Mouse (Mus musculus) E14TG2a.4 (cell line): ENCODE data around the gene Vkorc1l1.

Experiments used
- CTCF ChIP-seq: conservative IDR thresholded peaks from 2 replicates; pipeline ENCODE4 v1.5.1; 2014; ENCODE audit warnings: low read length
- POU5F1 ChIP-seq: IDR thresholded peaks from 2 replicates; pipeline ENCODE4 v1.6.1; 2014; ENCODE audit warnings: low read length, borderline replicate concordance

- TF ChIP-seq CTCF (no peak), POU5F1 (no peak)
Measured at GRCm38 (mm10) chr5:129924820-129925452, 16.8 kb upstream of the Vkorc1l1 start.
